Mouse (Mus musculus) right cerebral cortex, adult 2 months (tissue): Measurements from ENCODE around the gene 1110051M20Rik.

Experiments
- DNase-seq, 2 experiments: peaks; one replicate each; pipeline ENCODE4 v3.0.0; 2021 to 2022; ENCODE audit warnings: low spot score in 2 of 2

The 1110051M20Rik gene

DNA sequence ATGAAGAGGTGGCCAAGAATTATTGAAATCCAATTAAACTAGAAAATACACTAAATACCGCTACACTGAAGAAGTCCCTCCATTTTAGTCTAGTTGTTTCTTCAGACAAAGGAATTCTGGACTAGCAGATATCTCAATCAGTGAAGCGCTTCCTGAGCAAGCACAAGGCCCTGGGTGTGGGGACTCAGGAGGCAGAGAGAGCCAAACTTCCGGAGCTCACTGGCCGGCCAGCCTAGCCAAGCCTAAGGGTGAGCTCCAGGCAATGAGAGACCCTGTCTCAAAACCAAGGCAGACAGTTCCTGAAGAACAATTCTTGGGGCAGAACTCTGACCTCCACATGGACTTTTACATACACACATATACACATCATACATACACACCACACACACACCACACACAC is 95.6 kb downstream of the 1110051M20Rik start:
- DNase-seq = no peak

GRCm38 (mm10) chr2:91345644-91346043 is 98.9 kb downstream of the 1110051M20Rik start:
- DNase-seq = no peak

- DNase-seq = no peak
Observed at GRCm38 (mm10) chr2:91339591-91339990, 104.9 kb downstream of the 1110051M20Rik start.

DNA sequence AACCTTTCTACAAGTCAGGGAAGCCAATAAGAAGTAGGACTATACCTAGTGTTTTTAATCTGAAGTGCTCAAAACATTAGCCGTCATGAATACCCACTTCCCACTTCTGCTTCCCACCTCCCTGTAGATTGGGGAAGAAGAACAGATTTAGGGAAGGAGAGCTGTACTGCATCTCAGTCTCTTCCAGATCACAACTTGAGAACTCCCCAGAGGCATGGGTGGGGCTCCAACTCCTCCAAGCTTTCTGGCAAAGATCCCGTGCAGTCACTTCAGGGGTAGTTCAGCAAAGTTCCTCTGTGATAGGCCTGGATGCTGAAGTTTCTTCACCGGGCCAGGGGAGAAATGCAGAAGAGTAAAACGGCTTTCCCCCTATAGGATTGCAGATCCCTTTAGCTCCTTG is 109.4 kb downstream of the 1110051M20Rik start:
- DNase-seq = no peak

DNA sequence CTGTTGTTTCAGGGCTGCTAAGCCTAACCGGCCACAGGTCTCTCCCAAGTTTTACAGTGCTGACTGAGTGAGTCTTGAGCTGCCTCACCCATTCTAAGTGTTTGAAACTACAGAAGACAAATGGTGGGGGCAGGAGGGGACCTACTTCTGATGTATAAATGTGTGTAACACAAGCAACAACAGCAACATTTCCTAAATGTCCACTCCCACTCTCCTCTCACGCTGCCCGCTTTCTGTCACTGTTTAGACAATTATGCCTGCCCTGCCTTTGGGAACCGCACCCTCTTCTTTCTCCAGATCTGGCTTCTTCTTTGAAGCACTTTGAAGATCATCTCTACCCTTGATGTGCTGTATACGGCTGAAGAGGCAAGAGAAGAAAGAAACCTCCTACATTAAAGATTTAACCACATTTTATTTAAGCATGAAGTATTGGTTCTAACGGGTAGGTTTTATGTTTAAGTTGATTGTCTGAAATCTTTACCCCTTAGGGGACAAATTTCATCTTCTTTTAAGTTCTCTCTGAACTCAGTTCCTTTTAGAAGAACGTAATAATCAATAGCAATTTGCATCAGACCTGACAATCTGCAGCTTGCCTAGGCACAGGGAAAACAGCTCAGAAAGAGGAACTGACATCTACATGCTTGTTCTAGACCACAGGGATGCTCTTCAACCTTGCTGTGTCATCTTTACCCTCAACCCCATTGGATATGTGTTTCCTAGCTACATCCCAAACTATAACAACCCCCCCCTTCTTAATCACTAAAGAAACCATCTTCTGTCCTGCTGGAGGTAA is 113.3 kb downstream of the 1110051M20Rik start:
- DNase-seq = no peak

GRCm38 (mm10) chr2:91329996-91330738 is 114.3 kb downstream of the 1110051M20Rik start:
- DNase-seq = peak in 1 of 2 experiments; percentile 6

DNA sequence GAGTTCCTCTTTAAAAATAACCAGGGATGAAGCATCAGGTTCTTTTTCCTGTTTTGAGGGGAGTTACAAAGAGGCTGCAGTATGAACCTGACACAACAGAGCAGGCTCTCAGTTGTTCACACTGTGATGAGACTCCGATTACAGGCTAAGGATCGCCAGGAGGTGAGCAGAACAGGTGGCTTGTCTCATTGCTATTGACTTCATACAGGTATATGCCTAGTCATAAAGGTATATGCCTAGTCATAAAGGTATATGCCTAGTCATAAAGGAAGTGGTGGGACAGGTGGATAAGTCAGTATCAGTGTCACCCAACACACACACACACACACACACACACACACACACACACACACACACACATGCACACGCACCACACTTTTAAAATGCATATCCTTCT is 115.8 kb downstream of the 1110051M20Rik start:
- no peak for DNase-seq

GRCm38 (mm10) chr2:91327968-91328728 is 116.4 kb downstream of the 1110051M20Rik start:
- peak; percentile 19 to 39 for DNase-seq

DNA sequence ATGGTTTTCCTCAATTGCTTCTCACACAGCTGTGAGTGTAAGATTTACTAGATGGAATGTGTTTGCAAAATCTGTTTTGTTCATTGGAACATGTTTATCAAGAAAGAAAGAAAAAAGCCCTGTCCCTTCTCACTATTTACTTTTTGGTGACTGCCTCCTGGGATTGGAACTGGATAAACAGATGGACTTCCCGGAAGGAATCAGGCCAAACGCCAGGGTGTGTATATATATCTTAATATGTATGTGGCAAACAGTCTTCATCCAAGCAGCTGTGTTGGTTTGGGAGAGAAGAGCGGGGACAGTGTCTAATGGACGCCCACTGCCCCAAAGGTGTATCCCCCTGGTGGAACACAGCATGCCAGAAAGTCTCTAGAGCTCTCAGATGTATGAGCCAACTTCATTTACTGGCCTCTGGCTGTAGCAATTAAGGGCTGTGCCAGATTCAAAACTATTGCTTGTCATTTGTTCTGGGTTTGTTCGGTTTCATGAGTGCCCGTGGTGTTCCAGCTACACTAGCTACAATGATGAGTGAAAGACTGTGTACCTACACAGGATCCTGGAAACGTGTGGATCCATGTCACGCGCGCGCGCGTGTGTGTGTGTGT is 117.7 kb downstream of the 1110051M20Rik start:
- DNase-seq = no peak

GRCm38 (mm10) chr2:91324761-91325421 is 119.6 kb downstream of the 1110051M20Rik start:
- DNase-seq = peak; percentile 36 to 38

DNA sequence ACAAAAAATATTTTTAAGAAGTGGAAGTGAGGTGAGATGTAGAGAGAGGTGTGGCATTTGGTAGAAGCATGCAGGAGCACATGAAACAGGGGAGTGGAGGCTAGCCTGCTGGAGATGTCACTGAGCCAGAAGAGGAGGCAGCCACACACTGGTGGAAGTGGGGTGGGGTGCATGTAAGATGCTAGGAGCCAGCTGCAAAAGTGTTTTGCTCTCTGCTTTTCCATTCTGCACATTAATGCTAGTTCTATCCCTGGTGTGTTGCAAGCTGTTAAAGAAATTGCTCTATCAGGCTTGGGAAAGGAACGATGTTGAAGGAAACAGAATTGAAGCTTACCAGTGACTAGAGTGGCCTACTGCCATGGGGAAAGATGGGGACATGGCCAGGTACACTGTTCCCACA is 120.2 kb downstream of the 1110051M20Rik start:
- DNase-seq = no peak

DNA sequence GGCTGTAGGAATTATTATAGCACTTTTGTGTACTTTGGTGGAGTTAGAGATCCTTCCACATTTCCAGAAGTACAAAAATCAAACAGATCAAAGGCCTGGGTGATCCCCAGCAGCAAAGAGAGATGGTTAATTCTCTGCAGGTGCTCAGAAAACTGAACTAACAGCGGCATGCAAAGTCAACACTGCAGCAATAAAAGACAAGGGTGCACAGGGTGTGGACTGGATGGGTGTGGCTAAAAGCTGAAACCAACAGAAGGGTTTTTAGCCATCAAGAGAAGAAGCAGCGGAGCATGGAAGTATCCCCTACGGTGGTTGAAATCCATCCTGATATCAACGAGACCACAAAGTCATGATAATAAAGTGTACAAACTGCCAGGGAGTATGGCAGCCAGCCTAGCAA is 122.0 kb downstream of the 1110051M20Rik start:
- no peak for DNase-seq

DNA sequence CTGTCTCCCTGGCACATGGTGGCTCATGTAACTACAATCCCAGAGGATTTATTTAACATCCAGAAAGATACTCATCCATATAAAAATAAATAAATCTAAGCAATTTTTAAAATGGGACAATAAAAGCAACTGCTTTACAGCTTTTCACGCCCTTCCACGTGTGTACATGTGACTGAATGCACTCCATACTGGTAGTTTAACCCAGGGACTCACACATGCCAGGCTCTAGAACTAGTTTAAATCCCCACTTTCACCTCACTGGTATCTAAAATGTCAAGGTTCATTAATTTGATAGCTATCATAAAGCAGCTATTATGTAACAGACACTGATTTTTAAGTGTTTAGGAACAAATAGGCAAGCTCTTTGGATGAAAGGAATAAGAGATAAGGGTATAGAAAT is 122.6 kb downstream of the 1110051M20Rik start:
- no peak for DNase-seq

GRCm38 (mm10) chr2:91320559-91321529 is 123.7 kb downstream of the 1110051M20Rik start:
- DNase-seq = no peak

GRCm38 (mm10) chr2:91314184-91314583 is 130.3 kb downstream of the 1110051M20Rik start:
- no peak for DNase-seq

DNA sequence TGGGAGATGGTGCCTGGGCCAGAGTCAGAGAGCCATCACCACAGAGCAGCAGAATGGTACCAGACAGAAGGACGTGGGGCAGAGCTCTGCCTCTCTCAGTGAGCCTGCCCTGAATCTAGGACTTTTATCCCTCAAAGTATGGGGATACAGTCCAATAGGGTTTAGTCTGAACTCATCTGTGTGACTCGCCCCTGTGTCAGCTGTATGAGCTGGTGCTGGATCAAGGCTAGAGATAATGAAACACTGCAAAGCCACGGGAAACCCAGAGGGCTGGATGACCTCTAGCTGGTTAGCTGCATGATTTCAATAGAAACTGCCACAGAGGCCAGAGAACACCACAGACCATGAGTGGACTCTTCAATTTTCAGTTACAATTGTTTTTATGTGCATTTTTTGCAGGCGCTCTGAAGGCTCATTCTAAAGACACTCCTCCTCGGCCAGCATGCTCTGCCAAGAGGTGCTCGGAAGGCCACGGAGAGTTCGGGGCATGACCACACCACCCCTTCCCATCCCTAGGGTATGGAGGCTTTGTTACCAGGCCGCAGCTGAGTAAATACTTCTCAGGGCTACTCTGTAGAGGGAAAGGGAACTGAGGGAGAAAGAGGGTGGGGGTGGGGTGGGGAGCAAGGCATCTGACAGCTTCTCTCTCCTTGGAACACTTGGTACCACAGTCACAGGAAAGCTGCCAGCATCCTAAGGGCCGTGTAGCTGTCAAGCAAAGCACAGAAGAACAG is 131.8 kb downstream of the 1110051M20Rik start:
- DNase-seq = no peak

DNA sequence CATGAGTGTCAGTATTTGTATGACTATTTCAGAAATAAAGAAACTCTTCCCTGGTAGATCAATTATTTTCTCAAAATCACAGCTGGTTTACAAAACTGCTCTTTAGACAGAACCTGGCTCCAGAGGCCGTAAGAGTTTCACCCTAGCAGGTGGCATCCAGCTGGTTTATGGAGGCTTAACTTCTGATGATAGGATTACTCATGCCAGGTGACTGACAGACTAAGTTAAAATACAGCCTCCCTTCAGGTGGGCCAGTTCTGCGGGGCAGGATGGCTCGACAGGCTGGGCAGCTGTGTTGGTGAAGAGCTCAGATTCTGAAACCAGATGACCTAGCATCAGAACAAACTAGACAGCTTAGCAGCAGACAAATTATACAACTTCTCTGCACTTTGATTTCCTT is 135.0 kb downstream of the 1110051M20Rik start:
- no peak for DNase-seq

DNA sequence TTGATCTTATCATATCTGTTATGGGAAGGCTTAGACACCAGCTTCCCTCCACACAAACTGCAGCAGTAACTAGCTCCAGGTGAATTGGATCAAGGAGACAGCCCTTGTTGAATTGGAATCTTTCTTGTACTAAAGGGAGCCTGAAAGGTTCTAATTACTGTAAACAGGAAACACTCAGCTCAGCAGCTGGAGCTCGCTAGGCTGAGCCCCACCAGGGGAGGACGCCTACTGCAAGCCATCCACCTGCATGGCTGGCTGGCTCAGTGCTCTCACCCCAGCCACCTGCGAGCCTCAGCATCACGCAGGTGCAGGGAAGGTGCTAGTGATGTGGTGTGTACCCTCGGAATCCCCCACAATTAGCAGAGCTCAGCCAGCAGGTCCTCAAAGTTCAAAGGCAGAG is 135.8 kb downstream of the 1110051M20Rik start:
- DNase-seq = no peak

DNA sequence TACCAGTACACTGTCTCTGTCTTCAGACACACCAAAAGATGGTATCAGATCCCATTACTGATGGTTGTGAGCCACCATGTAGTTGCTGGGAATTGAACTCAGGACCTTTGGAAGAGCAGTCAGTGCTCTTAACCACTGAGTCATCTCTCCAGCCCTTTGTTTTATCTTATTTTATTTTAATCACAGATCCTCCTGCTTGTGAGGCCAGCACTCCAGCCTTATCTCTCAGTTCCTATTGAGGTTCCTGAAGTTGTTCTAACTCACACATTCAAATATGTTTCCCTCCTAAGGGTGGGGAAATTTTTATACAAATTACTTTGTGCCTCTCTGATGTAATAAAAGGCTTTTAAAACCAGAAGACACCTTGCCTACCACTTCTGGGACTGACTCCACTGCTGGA is 137.9 kb downstream of the 1110051M20Rik start:
- no peak for DNase-seq
